Mouse (Mus musculus) forebrain, embryonic 15.5 days (tissue): ENCODE results near the gene 1700037H04Rik. TPM values are rescaled to one million over a fixed set of nuclear protein-coding genes. Genes with fewer than 3 reads are reported as not detected.
"Not testable (repeated sequence)": the region's sequence is repeated elsewhere in the genome, so short reads cannot be mapped to it uniquely, and the experiment has no call there.

ENCODE experiments used
- ATAC-seq: fragments of 200-750 bp; cut with Nextera tagmentation; replicated peaks from 2 replicates; pipeline ENCODE4 v1.8.0; 2017; ENCODE audit warnings: mild to moderate bottlenecking, moderate TSS enrichment, moderate library complexity
- H3K27ac ChIP-seq: fragments of 300-500 bp; sonication (generic); replicated peaks from 2 replicates; pipeline ENCODE4 v1.5.1; 2015; ENCODE audit warnings: mild to moderate bottlenecking, inconsistent platforms
- H3K27me3 ChIP-seq: fragments of 300-500 bp; sonication (generic); 2 replicates; pipeline ENCODE4 v1.6.1; 2015; ENCODE audit warnings: inconsistent platforms
- H3K36me3 ChIP-seq: fragments of 300-500 bp; sonication (generic); 2 replicates; pipeline ENCODE4 v1.6.1; 2015; ENCODE audit warnings: mild to moderate bottlenecking, inconsistent platforms
- H3K4me1 ChIP-seq: fragments of 300-500 bp; sonication (generic); 2 replicates; pipeline ENCODE4 v1.6.1; 2015; ENCODE audit warnings: inconsistent platforms
- H3K4me2 ChIP-seq: fragments of 300-500 bp; sonication (generic); replicated peaks from 2 replicates; pipeline ENCODE4 v1.6.1; 2015; ENCODE audit warnings: mild to moderate bottlenecking, inconsistent platforms
- H3K4me3 ChIP-seq: fragments of 300-500 bp; sonication (generic); 2 replicates; pipeline ENCODE4 v1.5.1; 2015; ENCODE audit warnings: mild to moderate bottlenecking, inconsistent platforms
- H3K9ac ChIP-seq: fragments of 300-500 bp; sonication (generic); replicated peaks from 2 replicates; pipeline ENCODE4 v1.6.1; 2015; ENCODE audit warnings: mild to moderate bottlenecking, inconsistent platforms
- H3K9me3 ChIP-seq: fragments of 300-500 bp; sonication (generic); 2 replicates; pipeline ENCODE4 v1.6.1; 2016; ENCODE audit warnings: inconsistent platforms
- WGBS: fragments of 180-500 bp; shearing (Covaris S2); methylation state at CpG from one replicate; pipeline ENCODE4 v1.1.7; 2015; ENCODE audit warnings: mixed read lengths; 5-methylcytosine and 5-hydroxymethylcytosine counted together
- polyA plus RNA-seq: library from polyadenylated mRNA; unstranded; fragments of >200 nt; fragmentation: Nextera tagmentation; extraction: Ambion mirVana; gene quantifications from 2 replicates; pipeline ENCODE4 v1.2.1, GENCODE M21; 2015

1700037H04Rik gene
- polyA plus RNA-seq, 1 experiment from 2014 or later = 88.7 TPM

GRCm38 (mm10) chr2:131130849-131131248 lies 29.0 kb downstream of the 1700037H04Rik start:
- Histone ChIP-seq H3K27ac (no peak overlapping the region), H3K4me1 (peaks cover 8% of the 10 kb centered on the region), H3K9ac (no peak overlapping the region), H3K36me3 (no peaks in the 10 kb centered on the region), H3K4me3 (no peak overlapping the region), H3K27me3 (no peaks in the 10 kb centered on the region), H3K9me3 (no peaks in the 10 kb centered on the region), H3K4me2 (no peak overlapping the region)
- ATAC-seq = no peak
- 99% methylated on average over 2 of the region's 2 CpGs for WGBS

GRCm38 (mm10) chr2:131129836-131130235 lies 30.0 kb downstream of the 1700037H04Rik start:
- no peak for ATAC-seq
- Histone ChIP-seq H3K4me2 (no peak overlapping the region), H3K9me3 (no peaks in the 10 kb centered on the region), H3K36me3 (no peaks in the 10 kb centered on the region), H3K4me3 (no peak overlapping the region), H3K4me1 (peaks cover 8% of the 10 kb centered on the region), H3K27me3 (no peaks in the 10 kb centered on the region), H3K9ac (no peak overlapping the region), H3K27ac (no peak overlapping the region)
- WGBS = 86% methylated on average over 5 of the region's 5 CpGs

- Histone ChIP-seq H3K27ac (no peak overlapping the region), H3K4me2 (no peak overlapping the region), H3K9ac (no peak overlapping the region), H3K9me3 (no peaks in the 10 kb centered on the region), H3K36me3 (no peaks in the 10 kb centered on the region), H3K27me3 (no peaks in the 10 kb centered on the region), H3K4me3 (no peak overlapping the region), H3K4me1 (peaks cover 8% of the 10 kb centered on the region)
- 79% methylated on average over 3 of the region's 3 CpGs for WGBS
- ATAC-seq = no peak
Measured at GRCm38 (mm10) chr2:131128636-131129157, 31.2 kb downstream of the 1700037H04Rik start.

GRCm38 (mm10) chr2:131128211-131128610 lies 31.7 kb downstream of the 1700037H04Rik start:
- WGBS = 97% methylated on average over 5 of the region's 5 CpGs

GRCm38 (mm10) chr2:131127161-131127730 lies 32.6 kb downstream of the 1700037H04Rik start, which contains the start of gene Hspa12b:
Gene Hspa12b, plus strand, starts transcription at chr2:131127280.
- H3K4me1 ChIP-seq = peaks cover 8% of the 10 kb centered on the region
- H3K36me3 ChIP-seq = no peaks in the 10 kb centered on the region
- no peaks in the 10 kb centered on the region for H3K9me3 ChIP-seq
- H3K4me3 ChIP-seq = peak within 1 kb of the TSS; percentile 39
- no peak within 1 kb of the TSS for H3K27ac ChIP-seq
- peak; percentile 67; the same call in 1 of the 2 replicates for ATAC-seq
- 1% methylated on average over 28 of the region's 28 CpGs for WGBS
- H3K27me3 ChIP-seq = no peaks in the 10 kb centered on the region
- H3K9ac ChIP-seq = peak within 1 kb of the TSS; percentile 58
- H3K4me2 ChIP-seq = peak within 1 kb of the TSS; percentile 80

More at GRCm38 (mm10) chr2:131128211-131128610, 31.7 kb downstream of the 1700037H04Rik start:
- 0 out of 2 replicates have a peak overlapping the region, but pooled peaks have one; percentile 10 for H3K4me2 ChIP-seq
- H3K27me3 ChIP-seq = no peaks in the 10 kb centered on the region
- H3K4me1 ChIP-seq = peaks cover 8% of the 10 kb centered on the region
- H3K36me3 ChIP-seq = no peaks in the 10 kb centered on the region
- no peak for ATAC-seq
- no peak overlapping the region for H3K27ac ChIP-seq
- H3K9ac ChIP-seq = no peak overlapping the region
- no peaks in the 10 kb centered on the region for H3K9me3 ChIP-seq
- no peak overlapping the region for H3K4me3 ChIP-seq

GRCm38 (mm10) chr2:131125964-131126815 lies 33.7 kb downstream of the 1700037H04Rik start:
- no peak overlapping the region for H3K9ac ChIP-seq
- no peak overlapping the region for H3K4me2 ChIP-seq
- no peaks in the 10 kb centered on the region for H3K36me3 ChIP-seq
- no peak for ATAC-seq
- WGBS = 42% methylated on average over 9 of the region's 9 CpGs
- no peak overlapping the region for H3K4me3 ChIP-seq
- peaks cover 8% of the 10 kb centered on the region for H3K4me1 ChIP-seq
- H3K9me3 ChIP-seq = no peaks in the 10 kb centered on the region
- no peak overlapping the region for H3K27ac ChIP-seq
- H3K27me3 ChIP-seq = no peaks in the 10 kb centered on the region

- Histone ChIP-seq H3K9ac (no peak overlapping the region), H3K27me3 (no peaks in the 10 kb centered on the region), H3K4me2 (no peak overlapping the region), H3K27ac (no peak overlapping the region), H3K9me3 (no peaks in the 10 kb centered on the region), H3K4me1 (peaks cover 8% of the 10 kb centered on the region), H3K4me3 (no peak overlapping the region), H3K36me3 (no peaks in the 10 kb centered on the region)
- WGBS = 93% methylated on average over 9 of the region's 9 CpGs
- ATAC-seq = no peak
Measured at GRCm38 (mm10) chr2:131125157-131125963, 34.5 kb downstream of the 1700037H04Rik start.

GRCm38 (mm10) chr2:131124166-131124565 lies 35.7 kb downstream of the 1700037H04Rik start:
- H3K27ac ChIP-seq = no peak overlapping the region
- no peaks in the 10 kb centered on the region for H3K27me3 ChIP-seq
- no peak overlapping the region for H3K4me2 ChIP-seq
- no peak overlapping the region for H3K9ac ChIP-seq
- 81% methylated on average over 3 of the region's 3 CpGs for WGBS
- no peak for ATAC-seq
- no peaks in the 10 kb centered on the region for H3K9me3 ChIP-seq
- H3K36me3 ChIP-seq = no peaks in the 10 kb centered on the region
- H3K4me3 ChIP-seq = no peak overlapping the region
- peaks cover 8% of the 10 kb centered on the region for H3K4me1 ChIP-seq

GRCm38 (mm10) chr2:131118968-131119574 lies 40.8 kb downstream of the 1700037H04Rik start:
- Histone ChIP-seq H3K27ac (no peak overlapping the region), H3K36me3 (no peaks in the 10 kb centered on the region), H3K9ac (no peak overlapping the region), H3K4me3 (no peak overlapping the region), H3K4me1 (no peaks in the 10 kb centered on the region), H3K27me3 (no peaks in the 10 kb centered on the region), H3K9me3 (no peaks in the 10 kb centered on the region), H3K4me2 (no peak overlapping the region)
- WGBS = 86% methylated on average over 2 of the region's 2 CpGs
- ATAC-seq = no peak

GRCm38 (mm10) chr2:131105989-131106388 lies 53.9 kb downstream of the 1700037H04Rik start:
- Histone ChIP-seq H3K9ac (no peak overlapping the region), H3K9me3 (no peaks in the 10 kb centered on the region), H3K4me2 (no peak overlapping the region), H3K4me1 (no peaks in the 10 kb centered on the region), H3K36me3 (no peaks in the 10 kb centered on the region), H3K27ac (no peak overlapping the region), H3K27me3 (no peaks in the 10 kb centered on the region), H3K4me3 (no peak overlapping the region)
- ATAC-seq = no peak
- WGBS = 92% methylated on average over 5 of the region's 5 CpGs

- H3K9me3 ChIP-seq, H3K27ac ChIP-seq, H3K4me3 ChIP-seq, H3K27me3 ChIP-seq, ATAC-seq, H3K9ac ChIP-seq, H3K36me3 ChIP-seq, H3K4me2 ChIP-seq, H3K4me1 ChIP-seq: not testable (repeated sequence)
- WGBS = 70% methylated on average over 4 of the region's 4 CpGs
Measured at GRCm38 (mm10) chr2:131105061-131105460, 54.8 kb downstream of the 1700037H04Rik start.
